Mouse (Mus musculus) left cerebral cortex, adult 18-20 months (tissue): Measurements from ENCODE around the gene Ubald2. TPM values are rescaled to one million over a fixed set of nuclear protein-coding genes. Genes with fewer than 3 reads are reported as not detected.

Experiments
- total RNA-seq, 2 experiments: library from RNA; stranded (reverse); gene quantifications; 2 replicates each; pipeline ENCODE4 v1.2.3; 2021

The Ubald2 gene
- total RNA-seq, 2 experiments from 2014 or later, result 27.5 to 32.6 TPM

Other genes with a start within 250 kb of the Ubald2 start
- 10 to 100 TPM; 37.8 to 39.5 TPM for gene Ten1, start 235.2 kb upstream of the Ubald2 start, total RNA-seq
- gene Acox1, start 235.0 kb upstream of the Ubald2 start, total RNA-seq, result 100 to 1,000 TPM; 115 to 123 TPM
- 1 to 10 TPM; 1.8 to 1.9 TPM for gene Evpl, start 196.0 kb upstream of the Ubald2 start, total RNA-seq
- 10 to 100 TPM; 76.5 to 78.4 TPM for gene Srp68, start 159.9 kb upstream of the Ubald2 start, total RNA-seq
- gene Galr2, start 153.2 kb upstream of the Ubald2 start, total RNA-seq, result not detected
- 100 to 1,000 TPM in 1 of 2 experiments, 10 to 100 TPM in 1; 91.1 to 103 TPM for gene Exoc7, start 126.9 kb upstream of the Ubald2 start, total RNA-seq
- 1 to 10 TPM; 3.8 to 3.9 TPM for gene Foxj1, start 98.7 kb upstream of the Ubald2 start, total RNA-seq
- 100 to 1,000 TPM; 256 to 274 TPM for gene Rnf157, start 21.1 kb upstream of the Ubald2 start, total RNA-seq
- gene Qrich2, start 32.1 kb downstream of the Ubald2 start, total RNA-seq, result under 1 TPM in 1 of 2 experiments, not detected in 1; 0.05 TPM
- gene Prpsap1, start 60.1 kb downstream of the Ubald2 start, total RNA-seq, result 10 to 100 TPM; 82.7 to 89.4 TPM
- 1 to 10 TPM; 7.9 to 9.9 TPM for gene Sphk1, start 96.8 kb downstream of the Ubald2 start, total RNA-seq
- gene Ube2o, start 147.4 kb downstream of the Ubald2 start, total RNA-seq, result 100 to 1,000 TPM; 123 TPM
- gene Aanat, start 152.3 kb downstream of the Ubald2 start, total RNA-seq, result 1 to 10 TPM in 1 of 2 experiments, under 1 TPM in 1; 0.56 to 1.4 TPM
- 1 to 10 TPM; 1.6 to 1.9 TPM for gene Rhbdf2, start 192.9 kb downstream of the Ubald2 start, total RNA-seq
- 1 to 10 TPM; 3.7 to 7.9 TPM for gene Prcd, start 219.4 kb downstream of the Ubald2 start, total RNA-seq
- 10 to 100 TPM; 48.6 to 55.9 TPM for gene Cygb, start 220.2 kb downstream of the Ubald2 start, total RNA-seq